Mouse (Mus musculus): ENCODE data around the gene Myo5a.

DNA sequence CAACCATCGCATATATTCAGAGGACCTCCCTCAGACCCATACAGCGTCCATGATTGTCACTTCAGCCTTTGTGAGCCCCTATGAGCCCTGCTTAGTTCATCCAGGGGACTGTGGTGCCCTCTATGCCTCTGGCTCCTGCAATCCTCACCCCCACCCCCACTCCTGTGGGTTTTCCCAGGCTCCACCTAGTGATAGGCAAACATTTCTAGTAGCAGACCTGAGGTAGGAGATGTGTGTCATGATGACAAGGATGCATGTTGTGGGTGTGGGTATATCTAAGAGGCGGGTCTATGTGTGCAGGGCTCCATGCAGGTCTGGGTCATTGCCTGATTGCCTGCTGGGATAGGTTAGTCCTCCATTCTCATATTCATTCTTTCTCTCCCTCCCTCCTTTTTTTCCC is 167.4 kb downstream of the Myo5a start:
- TF ChIP-seq CTCF (conservative IDR thresholded peaks at IDR 0.05; ENCODE audit: insufficient read depth, insufficient read length, low read depth, low read length) (no peak), POLR2A (IDR thresholded peaks at IDR 0.05; ENCODE audit: low read depth, low read length) (no peak)
